Mouse (Mus musculus) intestine, embryonic 15.5 days (tissue): Measurements from ENCODE around the gene Unc119. TPM values are rescaled to one million over a fixed set of nuclear protein-coding genes. Genes with fewer than 3 reads are reported as not detected.

Source experiments
- ATAC-seq: fragments of 200-750 bp; cut with Nextera tagmentation; 2 replicates; pipeline ENCODE4 v1.8.0; 2017; ENCODE audit warnings: moderate TSS enrichment, moderate library complexity
- H3K27ac ChIP-seq: fragments of 300-500 bp; sonication (generic); 2 replicates; pipeline ENCODE4 v1.5.1; 2015; ENCODE audit warnings: mild to moderate bottlenecking, inconsistent platforms
- H3K27me3 ChIP-seq: fragments of 300-500 bp; sonication (generic); replicated peaks from 2 replicates; pipeline ENCODE4 v1.6.1; 2015; ENCODE audit warnings: inconsistent platforms
- H3K36me3 ChIP-seq: fragments of 300-500 bp; sonication (generic); 2 replicates; pipeline ENCODE4 v1.6.1; 2015; ENCODE audit warnings: inconsistent platforms
- H3K4me1 ChIP-seq: fragments of 300-500 bp; sonication (generic); replicated peaks from 2 replicates; pipeline ENCODE4 v1.6.1; 2015; ENCODE audit warnings: inconsistent platforms
- H3K4me2 ChIP-seq: fragments of 300-500 bp; sonication (generic); replicated peaks from 2 replicates; pipeline ENCODE4 v1.6.1; 2015; ENCODE audit warnings: mild to moderate bottlenecking, inconsistent platforms
- H3K4me3 ChIP-seq: fragments of 300-500 bp; sonication (generic); replicated peaks from 2 replicates; pipeline ENCODE4 v1.5.1; 2015; ENCODE audit warnings: inconsistent platforms
- H3K9ac ChIP-seq: fragments of 300-500 bp; sonication (generic); 2 replicates; pipeline ENCODE4 v1.6.1; 2015; ENCODE audit warnings: inconsistent platforms
- H3K9me3 ChIP-seq: fragments of 300-500 bp; sonication (generic); 2 replicates; pipeline ENCODE4 v1.6.1; 2016; ENCODE audit warnings: inconsistent platforms
- WGBS: fragments of 180-500 bp; shearing (Covaris S2); methylation state at CpG from one replicate; pipeline ENCODE4 v1.1.7; 2015; 5-methylcytosine and 5-hydroxymethylcytosine counted together
- polyA plus RNA-seq: library from polyadenylated mRNA; unstranded; fragments of >200 nt; fragmentation: Nextera tagmentation; extraction: Ambion mirVana; gene quantifications from 2 replicates; pipeline ENCODE4 v1.2.1, GENCODE M21; 2015

The Unc119 gene
- polyA plus RNA-seq, 1 experiment from 2014 or later: 34.6 TPM

GRCm38 (mm10) chr11:78345801-78346200 is 2.5 kb downstream of the Unc119 start:
- Histone ChIP-seq H3K27ac (0 out of 2 replicates have a peak overlapping the region, but pooled peaks have one; percentile 33), H3K4me1 (peaks cover 45% of the 10 kb centered on the region), H3K4me2 (peak overlapping the region; percentile 92; the same call in 1 of the 2 replicates), H3K9me3 (no peaks in the 10 kb centered on the region), H3K36me3 (no peaks in the 10 kb centered on the region), H3K9ac (peak overlapping the region; percentile 23; the same call in 1 of the 2 replicates), H3K27me3 (no peaks in the 10 kb centered on the region), H3K4me3 (no peak overlapping the region)
- WGBS: 69% methylated on average over 7 of the region's 7 CpGs
- ATAC-seq: no peak

GRCm38 (mm10) chr11:78346326-78347069 is 3.2 kb downstream of the Unc119 start:
- no peaks in the 10 kb centered on the region for H3K36me3 ChIP-seq
- H3K27me3 ChIP-seq: no peaks in the 10 kb centered on the region
- ATAC-seq: no peak
- H3K4me3 ChIP-seq: no peak overlapping the region
- no peak overlapping the region for H3K9ac ChIP-seq
- no peaks in the 10 kb centered on the region for H3K9me3 ChIP-seq
- 78% methylated on average over 6 of the region's 6 CpGs for WGBS
- no peak overlapping the region for H3K4me2 ChIP-seq
- H3K27ac ChIP-seq: no peak overlapping the region
- peaks cover 45% of the 10 kb centered on the region for H3K4me1 ChIP-seq

- no peaks in the 10 kb centered on the region for H3K9me3 ChIP-seq
- H3K4me2 ChIP-seq: no peak overlapping the region
- H3K4me3 ChIP-seq: no peak overlapping the region
- H3K4me1 ChIP-seq: peaks cover 45% of the 10 kb centered on the region
- no peaks in the 10 kb centered on the region for H3K27me3 ChIP-seq
- ATAC-seq: no peak
- no peaks in the 10 kb centered on the region for H3K36me3 ChIP-seq
- no peak overlapping the region for H3K27ac ChIP-seq
- WGBS: 91% methylated on average over 10 of the region's 10 CpGs
- H3K9ac ChIP-seq: no peak overlapping the region
Measured at GRCm38 (mm10) chr11:78347070-78347754, 3.9 kb downstream of the Unc119 start.

- H3K9me3 ChIP-seq: no peaks in the 10 kb centered on the region
- WGBS: 83% methylated on average over 9 of the region's 9 CpGs
- no peak overlapping the region for H3K4me2 ChIP-seq
- H3K36me3 ChIP-seq: no peaks in the 10 kb centered on the region
- H3K4me3 ChIP-seq: no peak overlapping the region
- H3K4me1 ChIP-seq: peaks cover 42% of the 10 kb centered on the region
- no peak overlapping the region for H3K27ac ChIP-seq
- no peaks in the 10 kb centered on the region for H3K27me3 ChIP-seq
- no peak overlapping the region for H3K9ac ChIP-seq
- no peak for ATAC-seq
Measured at GRCm38 (mm10) chr11:78347908-78348307, 4.6 kb downstream of the Unc119 start.

DNA sequence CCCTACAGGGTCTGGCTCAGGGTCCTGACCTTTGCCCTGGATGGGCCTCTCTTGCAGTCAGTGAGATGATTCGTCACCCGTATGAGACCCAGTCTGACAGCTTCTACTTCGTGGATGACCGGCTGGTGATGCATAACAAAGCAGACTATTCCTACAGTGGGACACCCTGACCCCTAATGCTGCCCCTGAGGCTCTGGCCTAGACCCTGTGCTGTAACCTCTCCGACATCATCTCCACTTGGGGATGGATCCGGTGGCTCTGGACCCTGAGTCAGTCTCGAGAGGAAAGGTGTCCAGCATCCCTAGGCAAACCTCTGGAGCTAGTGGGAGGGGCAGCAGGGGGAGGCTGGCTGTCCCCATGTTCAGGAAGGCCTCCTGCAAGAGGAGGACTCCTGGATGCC is 5.2 kb downstream of the Unc119 start:
- no peak overlapping the region for H3K9ac ChIP-seq
- 51% methylated on average over 7 of the region's 7 CpGs for WGBS
- no peak overlapping the region for H3K4me3 ChIP-seq
- no peak overlapping the region for H3K27ac ChIP-seq
- ATAC-seq: no peak
- H3K4me1 ChIP-seq: peaks cover 40% of the 10 kb centered on the region
- no peaks in the 10 kb centered on the region for H3K9me3 ChIP-seq
- no peak overlapping the region for H3K4me2 ChIP-seq
- no peaks in the 10 kb centered on the region for H3K36me3 ChIP-seq
- no peaks in the 10 kb centered on the region for H3K27me3 ChIP-seq

DNA sequence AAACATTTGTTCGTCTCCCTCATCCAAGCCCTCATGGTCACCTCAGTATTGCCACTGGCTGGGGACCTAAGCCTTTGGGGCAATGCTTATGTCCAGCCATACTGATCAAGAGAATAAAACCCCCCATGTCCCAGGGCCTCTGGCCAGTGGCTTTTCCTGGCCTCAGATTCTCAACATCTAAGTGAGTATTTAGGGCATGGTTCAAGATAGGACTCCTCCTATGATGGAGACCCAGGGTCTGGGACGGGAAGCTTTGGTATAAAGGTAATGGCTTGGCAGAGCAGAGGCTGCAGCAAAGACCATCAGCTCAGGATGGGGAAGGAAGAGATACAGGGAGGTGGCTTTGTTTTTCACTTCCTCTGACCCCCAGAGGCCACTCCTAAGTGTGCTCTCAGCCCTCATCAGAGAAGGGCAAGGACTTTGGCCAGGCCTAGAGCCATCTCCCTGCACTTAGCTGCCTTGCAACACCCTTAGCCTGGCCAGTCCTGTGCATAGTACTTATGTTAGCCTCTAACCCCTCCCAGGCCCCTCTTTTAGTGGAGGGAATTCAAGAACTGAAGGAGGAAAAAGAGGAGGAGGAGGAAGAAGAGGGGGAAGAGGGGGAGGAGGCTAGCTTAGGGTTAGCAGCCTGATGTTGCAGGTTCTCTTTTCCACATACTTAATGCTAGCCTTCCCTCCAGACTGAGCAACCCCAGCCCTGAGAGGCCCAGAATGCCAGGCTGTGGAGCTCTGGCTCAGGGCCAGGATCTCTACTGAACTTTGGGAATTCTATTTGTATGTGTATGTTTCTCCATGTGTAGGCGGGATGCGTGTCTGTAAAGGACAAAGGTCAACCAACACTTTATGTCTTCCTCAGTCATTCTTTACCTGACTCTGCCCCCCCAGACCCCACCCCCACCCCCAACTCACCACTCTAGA is 6.4 kb downstream of the Unc119 start:
- peak; percentile 50 for ATAC-seq

DNA sequence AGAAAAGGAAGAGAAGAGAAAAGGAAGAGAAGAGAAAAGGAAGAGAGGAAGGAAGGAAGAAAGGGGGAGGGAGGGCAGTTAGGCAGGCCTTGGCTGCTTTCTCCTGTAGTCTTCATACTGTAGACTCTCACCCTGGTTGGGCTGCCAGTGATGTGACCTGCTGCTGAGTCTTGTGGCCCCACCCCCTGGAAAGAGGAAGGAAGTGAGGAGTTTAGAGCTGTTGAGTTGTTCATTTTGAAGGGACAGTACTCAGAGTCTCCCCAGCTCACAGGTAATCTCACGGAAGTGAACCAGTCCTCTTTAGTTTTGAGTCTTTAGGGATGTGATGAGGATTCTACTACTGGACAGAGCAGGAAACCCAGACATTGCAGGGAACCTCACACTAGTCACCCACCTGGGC is 9.8 kb downstream of the Unc119 start:
- no peak overlapping the region for H3K4me2 ChIP-seq
- no peaks in the 10 kb centered on the region for H3K27me3 ChIP-seq
- no peaks in the 10 kb centered on the region for H3K36me3 ChIP-seq
- H3K4me1 ChIP-seq: peaks cover 11% of the 10 kb centered on the region
- WGBS: 83% methylated on average over 1 of the region's 1 CpGs
- no peak for ATAC-seq
- no peaks in the 10 kb centered on the region for H3K9me3 ChIP-seq
- H3K27ac ChIP-seq: no peak overlapping the region
- H3K9ac ChIP-seq: no peak overlapping the region
- H3K4me3 ChIP-seq: no peak overlapping the region

More for the DNA sequence above, 6.4 kb downstream of the Unc119 start:
- Histone ChIP-seq H3K36me3 (no peaks in the 10 kb centered on the region), H3K9ac (no peak overlapping the region), H3K4me3 (no peak overlapping the region), H3K27me3 (no peaks in the 10 kb centered on the region), H3K9me3 (no peaks in the 10 kb centered on the region), H3K27ac (peak overlapping the region; percentile 33; the same call in 1 of the 2 replicates), H3K4me2 (no peak overlapping the region), H3K4me1 (peaks cover 31% of the 10 kb centered on the region)
- 58% methylated on average over 4 of the region's 4 CpGs for WGBS

DNA sequence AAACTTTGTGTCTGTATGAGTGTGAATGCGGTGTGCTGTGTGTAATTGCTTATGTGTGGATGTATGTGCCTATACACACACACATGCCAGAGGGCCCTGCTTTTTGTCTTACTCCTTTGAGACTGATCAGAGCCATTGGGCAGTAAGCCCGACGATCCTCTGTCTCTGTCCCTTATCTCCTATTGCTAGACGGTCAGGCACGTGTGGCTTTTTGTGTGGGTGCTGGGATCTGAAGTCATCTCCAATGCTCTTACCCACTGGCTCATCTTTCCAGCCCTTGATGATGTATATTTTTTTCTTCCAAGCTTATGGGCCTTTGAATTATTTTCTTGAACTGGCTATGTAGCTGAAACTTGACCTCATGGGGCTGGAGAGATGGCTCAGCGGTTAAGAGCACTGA is 11.6 kb downstream of the Unc119 start:
- no peaks in the 10 kb centered on the region for H3K36me3 ChIP-seq
- H3K27ac ChIP-seq: no peak overlapping the region
- no peaks in the 10 kb centered on the region for H3K9me3 ChIP-seq
- H3K4me2 ChIP-seq: no peak overlapping the region
- ATAC-seq: no peak
- no peak overlapping the region for H3K4me3 ChIP-seq
- H3K27me3 ChIP-seq: no peaks in the 10 kb centered on the region
- WGBS: 78% methylated on average over 6 of the region's 6 CpGs
- no peak overlapping the region for H3K9ac ChIP-seq
- H3K4me1 ChIP-seq: peaks cover 11% of the 10 kb centered on the region

DNA sequence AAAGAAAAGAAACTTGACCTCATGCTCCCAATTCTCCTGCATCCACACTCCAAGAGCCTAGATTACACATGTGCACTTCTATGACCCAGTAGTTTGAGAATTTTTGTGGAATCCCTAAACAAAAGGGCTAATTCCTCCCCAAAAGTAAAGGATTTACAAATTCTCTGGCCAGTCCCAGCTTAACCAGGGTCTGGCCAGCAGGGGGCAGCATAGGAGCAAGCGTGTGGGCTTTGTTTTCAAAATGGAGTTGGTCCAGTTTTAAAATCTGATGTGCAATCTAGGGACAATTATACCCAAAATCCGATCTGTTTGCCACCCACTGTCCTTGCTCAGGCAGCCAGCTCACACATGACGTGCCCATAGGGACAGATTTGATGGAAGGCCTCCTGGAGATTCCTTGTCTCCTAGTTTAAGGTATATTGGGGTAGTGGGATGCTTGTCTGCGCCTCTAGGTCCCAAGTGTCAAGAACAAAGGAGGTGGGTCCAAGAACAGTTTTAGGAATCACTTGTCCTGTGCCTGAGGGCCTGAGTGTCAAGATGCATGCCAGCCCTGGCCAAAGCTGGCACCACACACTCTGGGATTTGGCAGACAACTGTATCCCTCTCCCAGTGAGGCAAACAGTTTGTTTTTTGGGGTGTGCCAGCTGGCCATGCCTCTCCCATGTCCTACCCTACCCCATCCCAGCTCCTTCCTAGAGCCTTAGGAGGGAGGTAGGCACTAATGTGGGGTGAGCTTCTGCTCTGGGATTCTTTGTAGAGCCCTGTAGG is 12.4 kb downstream of the Unc119 start:
- no peaks in the 10 kb centered on the region for H3K9me3 ChIP-seq

GRCm38 (mm10) chr11:78358330-78359007 is 15.2 kb downstream of the Unc119 start:
- Histone ChIP-seq H3K4me1 (peaks cover 15% of the 10 kb centered on the region), H3K9ac (no peak overlapping the region), H3K27ac (no peak overlapping the region), H3K36me3 (no peaks in the 10 kb centered on the region), H3K9me3 (no peaks in the 10 kb centered on the region), H3K27me3 (no peaks in the 10 kb centered on the region), H3K4me3 (no peak overlapping the region), H3K4me2 (no peak overlapping the region)
- 18% methylated on average over 22 of the region's 22 CpGs for WGBS
- ATAC-seq: 0 out of 2 replicates have a peak, but pooled peaks have one; percentile 24

More for the DNA sequence above, 12.4 kb downstream of the Unc119 start:
- H3K4me3 ChIP-seq: no peak overlapping the region
- no peak overlapping the region for H3K4me2 ChIP-seq
- H3K9ac ChIP-seq: no peak overlapping the region
- 31% methylated on average over 4 of the region's 4 CpGs for WGBS
- no peaks in the 10 kb centered on the region for H3K27me3 ChIP-seq
- no peaks in the 10 kb centered on the region for H3K36me3 ChIP-seq
- 0 out of 2 replicates have a peak, but pooled peaks cover 8% of the 10 kb centered on the region for H3K4me1 ChIP-seq
- no peak for ATAC-seq
- no peak overlapping the region for H3K27ac ChIP-seq
